Mouse (Mus musculus): ENCODE measurements around the gene Nr2e3. TPM values are rescaled to one million over a fixed set of nuclear protein-coding genes. Genes with fewer than 3 reads are reported as not detected.

Nr2e3 gene
- polyA plus RNA-seq, 1 experiment from 2014 or later: not detected

- no peaks in the 10 kb centered on the region for H3K4me1 ChIP-seq (replicated peaks)
- H3K9me3 ChIP-seq: no peaks in the 10 kb centered on the region
- WGBS: 96% methylated on average over 1 of the region's 1 CpGs
- H3K4me3 ChIP-seq (replicated peaks): no peak overlapping the region
- H3K4me2 ChIP-seq (replicated peaks): no peak overlapping the region
- ATAC-seq: no peak
- peaks cover 21% of the 10 kb centered on the region for H3K36me3 ChIP-seq
- H3K9ac ChIP-seq (replicated peaks): no peak overlapping the region
- no peak overlapping the region for H3K27ac ChIP-seq
- H3K27me3 ChIP-seq: no peaks in the 10 kb centered on the region
Measured at GRCm38 (mm10) chr9:59914761-59915160, 45.7 kb downstream of the Nr2e3 start.

GRCm38 (mm10) chr9:59903382-59903781 lies 57.1 kb downstream of the Nr2e3 start:
- Histone ChIP-seq H3K9me3 (no peaks in the 10 kb centered on the region), H3K4me2 (replicated peaks) (no peak overlapping the region), H3K9ac (replicated peaks) (no peak overlapping the region), H3K36me3 (peaks cover 17% of the 10 kb centered on the region), H3K4me3 (replicated peaks) (no peak overlapping the region), H3K4me1 (replicated peaks) (no peaks in the 10 kb centered on the region), H3K27me3 (no peaks in the 10 kb centered on the region), H3K27ac (no peak overlapping the region)
- ATAC-seq: no peak
- WGBS: 97% methylated on average over 1 of the region's 1 CpGs

Other genes with a start within 250 kb of the Nr2e3 start
- gene Senp8, start 209.9 kb downstream of the Nr2e3 start, polyA plus RNA-seq (2015; fragmentation: Nextera tagmentation; extraction: Ambion mirVana): 14.4 and 16.3 TPM in 2 replicates
- gene Myo9a, start 209.8 kb downstream of the Nr2e3 start, polyA plus RNA-seq (2015; fragmentation: Nextera tagmentation; extraction: Ambion mirVana): 24.5 and 25.7 TPM in 2 replicates